Mouse (Mus musculus): ENCODE measurements around the gene Dyrk3. TPM values are rescaled to one million over a fixed set of nuclear protein-coding genes. Genes with fewer than 3 reads are reported as not detected.

Gene Dyrk3
- polyA plus RNA-seq (2014; fragmentation: Nextera tagmentation; extraction: Ambion mirVana), result 10.6 and 11.6 TPM in 2 replicates

GRCm38 (mm10) chr1:131138191-131139016 lies at the start of gene Dyrk3:
Gene Dyrk3 (minus strand): TSS chr1:131138340.
- Histone ChIP-seq H3K9me3 (ENCODE audit: control insufficient read depth, low read length) (no peaks in the 10 kb centered on the region), H3K27ac (ENCODE audit: low read depth, low read length) (peak within 1 kb of the TSS; percentile 85), H3K4me1 (replicated peaks; ENCODE audit: control insufficient read depth, insufficient read depth, low read length) (0 out of 2 replicates have a peak, but pooled peaks cover 2% of the 10 kb centered on the region), H3K36me3 (ENCODE audit: control insufficient read depth, insufficient read depth, low read length) (no peaks in the 10 kb centered on the region), H3K9ac (ENCODE audit: low read depth, low read length) (peak within 1 kb of the TSS; percentile 68), H3K27me3 (ENCODE audit: control insufficient read depth, insufficient read depth, low read length) (no peaks in the 10 kb centered on the region), H3K4me3 (ENCODE audit: low read depth, low read length) (peak within 1 kb of the TSS; percentile 76), H3K4me2 (replicated peaks; ENCODE audit: low read depth, low read length) (peak within 1 kb of the TSS; percentile 61)
- DNase-seq (ENCODE audit: low spot score) (peak; percentile 97), ATAC-seq (ENCODE audit: low FRiP score) (peak; percentile 98)
- 6% methylated on average over 49 of the region's 49 CpGs for WGBS

GRCm38 (mm10) chr1:131187856-131188255 lies 49.7 kb upstream of the Dyrk3 start:
- Histone ChIP-seq H3K9me3 (ENCODE audit: control insufficient read depth, low read length) (no peaks in the 10 kb centered on the region), H3K9ac (ENCODE audit: low read depth, low read length) (no peak overlapping the region), H3K4me3 (ENCODE audit: low read depth, low read length) (no peak overlapping the region), H3K27ac (ENCODE audit: low read depth, low read length) (no peak overlapping the region), H3K27me3 (ENCODE audit: control insufficient read depth, insufficient read depth, low read length) (no peaks in the 10 kb centered on the region), H3K4me1 (replicated peaks; ENCODE audit: control insufficient read depth, insufficient read depth, low read length) (no peaks in the 10 kb centered on the region), H3K36me3 (ENCODE audit: control insufficient read depth, insufficient read depth, low read length) (no peaks in the 10 kb centered on the region), H3K4me2 (replicated peaks; ENCODE audit: low read depth, low read length) (no peak overlapping the region)
- 92% methylated on average over 5 of the region's 5 CpGs for WGBS
- DNase-seq (ENCODE audit: low spot score), result no peak
- ATAC-seq (ENCODE audit: low FRiP score), result no peak

DNA sequence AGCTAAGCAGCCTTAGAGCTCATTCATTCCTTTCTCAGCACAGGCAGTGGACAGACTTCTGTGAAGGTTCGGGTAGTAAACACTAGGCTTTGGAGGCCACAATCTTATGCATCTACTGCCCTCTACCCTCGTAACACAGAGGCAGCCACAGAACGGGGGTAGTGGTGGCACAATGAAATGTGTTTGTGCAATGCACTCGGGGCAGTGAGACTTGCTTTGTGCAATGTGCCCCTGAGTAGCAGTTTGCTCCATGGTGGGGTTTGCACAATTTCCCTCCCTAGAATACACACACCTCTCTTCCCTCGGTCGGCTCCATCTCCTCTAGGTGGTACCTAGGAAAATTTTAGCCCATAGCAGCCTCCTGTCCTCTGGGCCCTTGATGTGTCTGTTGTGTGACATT lies 48.9 kb upstream of the Dyrk3 start:
- no peaks in the 10 kb centered on the region for H3K36me3 ChIP-seq (ENCODE audit: control insufficient read depth, insufficient read depth, low read length)
- no peaks in the 10 kb centered on the region for H3K4me1 ChIP-seq (replicated peaks; ENCODE audit: control insufficient read depth, insufficient read depth, low read length)
- no peak overlapping the region for H3K4me2 ChIP-seq (replicated peaks; ENCODE audit: low read depth, low read length)
- H3K9ac ChIP-seq (ENCODE audit: low read depth, low read length), result no peak overlapping the region
- no peak for DNase-seq (ENCODE audit: low spot score)
- no peak overlapping the region for H3K4me3 ChIP-seq (ENCODE audit: low read depth, low read length)
- ATAC-seq (ENCODE audit: low FRiP score), result no peak
- no peaks in the 10 kb centered on the region for H3K9me3 ChIP-seq (ENCODE audit: control insufficient read depth, low read length)
- H3K27me3 ChIP-seq (ENCODE audit: control insufficient read depth, insufficient read depth, low read length), result no peaks in the 10 kb centered on the region
- H3K27ac ChIP-seq (ENCODE audit: low read depth, low read length), result no peak overlapping the region
- WGBS, result 81% methylated on average over 6 of the region's 6 CpGs

DNA sequence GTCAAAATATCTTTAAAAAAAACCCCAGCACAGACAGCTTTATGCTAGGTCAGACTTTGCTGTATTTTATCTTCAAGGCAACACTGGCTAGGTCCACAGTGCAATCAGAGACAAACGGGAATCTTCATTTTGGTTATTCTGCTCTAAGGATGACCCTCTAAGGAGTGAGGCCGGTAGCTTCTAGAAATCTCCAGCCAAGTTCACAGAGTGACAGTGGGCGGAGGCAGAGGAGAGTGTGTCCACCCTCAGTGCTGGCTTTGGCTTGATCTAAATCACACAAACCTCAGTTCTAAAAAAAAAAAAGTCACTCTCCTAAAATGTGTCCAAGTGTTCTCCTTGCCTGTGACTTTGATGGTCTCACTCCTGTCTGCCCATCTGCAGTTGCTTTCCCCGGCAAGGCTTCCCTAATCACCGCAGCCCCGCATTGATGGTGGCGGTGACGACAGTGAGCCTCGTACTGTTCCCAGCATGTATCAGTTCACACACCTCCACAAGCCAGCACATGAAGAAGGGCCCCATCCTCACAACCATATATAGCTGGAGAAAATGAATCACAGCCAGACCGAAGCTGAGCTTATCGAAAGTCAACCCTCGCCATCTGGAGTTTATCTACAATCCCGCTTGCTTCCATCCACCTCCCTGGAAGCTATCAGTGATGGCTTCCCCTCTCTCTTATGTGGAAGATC lies 47.8 kb upstream of the Dyrk3 start:
- no peak overlapping the region for H3K4me2 ChIP-seq (replicated peaks; ENCODE audit: low read depth, low read length)
- H3K9ac ChIP-seq (ENCODE audit: low read depth, low read length), result no peak overlapping the region
- H3K9me3 ChIP-seq (ENCODE audit: control insufficient read depth, low read length), result no peaks in the 10 kb centered on the region
- DNase-seq (ENCODE audit: low spot score), result no peak
- 91% methylated on average over 13 of the region's 13 CpGs for WGBS
- H3K27me3 ChIP-seq (ENCODE audit: control insufficient read depth, insufficient read depth, low read length), result no peaks in the 10 kb centered on the region
- no peaks in the 10 kb centered on the region for H3K36me3 ChIP-seq (ENCODE audit: control insufficient read depth, insufficient read depth, low read length)
- no peak overlapping the region for H3K27ac ChIP-seq (ENCODE audit: low read depth, low read length)
- no peak overlapping the region for H3K4me3 ChIP-seq (ENCODE audit: low read depth, low read length)
- no peak for ATAC-seq (ENCODE audit: low FRiP score)
- no peaks in the 10 kb centered on the region for H3K4me1 ChIP-seq (replicated peaks; ENCODE audit: control insufficient read depth, insufficient read depth, low read length)

DNA sequence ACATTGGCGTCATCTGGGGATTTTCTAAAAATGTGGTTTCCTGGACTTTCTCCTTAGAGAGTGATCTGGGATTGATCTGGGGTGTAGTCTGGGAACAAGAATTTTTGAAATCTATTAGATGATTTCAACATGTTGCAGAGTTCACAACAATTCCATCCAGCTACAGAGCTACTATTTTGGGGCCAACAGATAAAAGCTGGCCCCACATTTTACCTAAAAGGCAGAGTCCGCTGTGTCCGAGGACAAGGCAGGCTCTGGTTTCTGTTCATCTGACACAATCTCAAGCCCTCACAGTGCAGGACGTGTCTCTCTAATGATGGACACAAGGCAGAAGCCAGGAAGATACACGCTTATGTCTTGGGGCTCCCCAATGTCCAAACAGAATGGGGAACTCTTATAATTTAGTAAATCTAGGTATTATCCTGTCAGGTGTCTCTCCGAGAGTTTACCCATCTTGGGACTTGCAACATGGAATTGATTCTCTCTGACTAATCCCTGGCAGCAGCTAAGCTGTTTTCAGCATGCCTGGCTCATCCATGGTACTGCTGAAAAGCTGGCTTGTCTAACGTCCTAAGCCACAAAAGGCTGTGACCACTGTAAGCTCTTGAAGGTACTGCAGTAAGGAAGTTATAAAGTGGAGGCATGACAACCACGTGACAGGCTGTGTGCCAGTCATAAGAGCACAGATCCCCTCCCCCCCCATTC lies 47.0 kb upstream of the Dyrk3 start:
- H3K4me3 ChIP-seq (ENCODE audit: low read depth, low read length), result no peak overlapping the region
- WGBS, result 87% methylated on average over 8 of the region's 8 CpGs
- DNase-seq (ENCODE audit: low spot score) (no peak), ATAC-seq (ENCODE audit: low FRiP score) (no peak)
- no peak overlapping the region for H3K27ac ChIP-seq (ENCODE audit: low read depth, low read length)
- H3K27me3 ChIP-seq (ENCODE audit: control insufficient read depth, insufficient read depth, low read length), result no peaks in the 10 kb centered on the region
- H3K4me2 ChIP-seq (replicated peaks; ENCODE audit: low read depth, low read length), result no peak overlapping the region
- H3K9ac ChIP-seq (ENCODE audit: low read depth, low read length), result no peak overlapping the region
- no peaks in the 10 kb centered on the region for H3K4me1 ChIP-seq (replicated peaks; ENCODE audit: control insufficient read depth, insufficient read depth, low read length)
- no peaks in the 10 kb centered on the region for H3K36me3 ChIP-seq (ENCODE audit: control insufficient read depth, insufficient read depth, low read length)
- H3K9me3 ChIP-seq (ENCODE audit: control insufficient read depth, low read length), result no peaks in the 10 kb centered on the region

DNA sequence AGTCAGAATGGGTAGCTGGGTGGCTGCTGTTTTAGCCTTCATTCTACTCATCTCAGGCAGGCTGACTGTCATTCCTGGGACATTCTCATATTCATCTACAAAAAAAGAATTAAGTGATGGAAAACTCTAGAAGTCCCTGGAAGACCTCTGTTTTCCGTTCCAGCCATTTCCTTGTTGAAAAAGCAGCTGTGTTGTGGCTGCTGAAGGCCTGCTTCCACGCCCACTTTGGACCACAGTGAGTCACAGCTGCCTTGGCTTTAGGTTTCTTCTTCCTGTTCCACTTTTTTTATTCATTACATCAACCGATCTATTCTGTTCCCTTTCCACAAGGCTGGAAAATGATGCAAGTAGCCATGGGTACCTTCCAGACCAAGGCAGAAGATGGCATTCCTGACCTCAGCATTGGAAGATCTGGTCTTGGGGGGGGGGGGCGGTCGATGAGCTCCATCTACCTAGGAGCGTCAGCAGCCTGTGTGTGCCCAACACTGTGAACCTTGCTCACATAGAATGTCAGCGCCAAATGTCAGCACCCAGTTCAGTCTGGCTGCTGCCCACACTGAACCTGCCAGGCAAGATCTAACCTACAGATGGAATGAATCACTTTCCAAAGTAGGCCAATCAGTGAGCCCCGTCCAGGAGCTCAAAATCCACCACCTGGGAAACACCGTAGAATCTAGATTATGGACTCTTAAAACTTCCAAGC lies 46.3 kb upstream of the Dyrk3 start:
- WGBS, result 92% methylated on average over 9 of the region's 9 CpGs
- Histone ChIP-seq H3K9me3 (ENCODE audit: control insufficient read depth, low read length) (no peaks in the 10 kb centered on the region), H3K36me3 (ENCODE audit: control insufficient read depth, insufficient read depth, low read length) (no peaks in the 10 kb centered on the region), H3K9ac (ENCODE audit: low read depth, low read length) (no peak overlapping the region), H3K27ac (ENCODE audit: low read depth, low read length) (no peak overlapping the region), H3K4me1 (replicated peaks; ENCODE audit: control insufficient read depth, insufficient read depth, low read length) (no peaks in the 10 kb centered on the region), H3K4me2 (replicated peaks; ENCODE audit: low read depth, low read length) (no peak overlapping the region), H3K27me3 (ENCODE audit: control insufficient read depth, insufficient read depth, low read length) (no peaks in the 10 kb centered on the region), H3K4me3 (ENCODE audit: low read depth, low read length) (no peak overlapping the region)
- no peak for ATAC-seq (ENCODE audit: low FRiP score)
- no peak for DNase-seq (ENCODE audit: low spot score)

DNA sequence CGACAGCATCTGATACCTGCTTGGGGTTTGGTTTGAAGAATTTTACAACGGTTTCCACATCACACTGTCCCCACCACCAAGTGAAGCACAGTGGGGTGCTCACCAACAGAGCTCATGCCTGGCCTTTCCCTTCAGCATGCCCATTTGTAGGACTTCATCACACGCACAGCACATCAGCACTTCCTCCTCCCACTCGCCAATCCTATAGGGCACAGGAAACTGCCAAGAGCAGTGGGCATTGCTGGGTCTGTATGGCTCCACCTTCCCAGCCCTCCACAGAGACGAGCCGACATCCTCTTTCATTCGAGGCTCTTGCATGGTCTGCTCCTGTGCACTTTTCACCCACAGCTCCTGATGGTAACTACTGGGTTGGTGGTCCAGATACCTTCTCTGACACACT lies 45.1 kb upstream of the Dyrk3 start:
- Histone ChIP-seq H3K27me3 (ENCODE audit: control insufficient read depth, insufficient read depth, low read length) (no peaks in the 10 kb centered on the region), H3K9ac (ENCODE audit: low read depth, low read length) (no peak overlapping the region), H3K9me3 (ENCODE audit: control insufficient read depth, low read length) (no peaks in the 10 kb centered on the region), H3K4me3 (ENCODE audit: low read depth, low read length) (no peak overlapping the region), H3K4me2 (replicated peaks; ENCODE audit: low read depth, low read length) (no peak overlapping the region), H3K27ac (ENCODE audit: low read depth, low read length) (no peak overlapping the region), H3K4me1 (replicated peaks; ENCODE audit: control insufficient read depth, insufficient read depth, low read length) (no peaks in the 10 kb centered on the region), H3K36me3 (ENCODE audit: control insufficient read depth, insufficient read depth, low read length) (no peaks in the 10 kb centered on the region)
- ATAC-seq (ENCODE audit: low FRiP score) (no peak), DNase-seq (ENCODE audit: low spot score) (no peak)
- 89% methylated on average over 7 of the region's 7 CpGs for WGBS

Measured in hindbrain, embryonic 11.5 days (tissue).